Mouse (Mus musculus) telencephalon, adult 2 months (tissue): ENCODE measurements around the gene Camk2g.

Experiments used
- DNase-seq: peaks from one replicate; pipeline ENCODE4 v3.0.0-alpha.2; 2011; ENCODE audit warnings: low read depth, low spot score

Camk2g gene

GRCm38 (mm10) chr14:20785231-20785630 lies 8.7 kb downstream of the Camk2g start:
- no peak for DNase-seq

- DNase-seq: no peak
These were observed 9.2 kb downstream of the Camk2g start for GRCm38 (mm10) chr14:20784708-20785107.

GRCm38 (mm10) chr14:20783526-20783925 lies 10.4 kb downstream of the Camk2g start:
- DNase-seq: no peak

- no peak for DNase-seq
These were observed 11.0 kb downstream of the Camk2g start for GRCm38 (mm10) chr14:20782860-20783259.

- no peak for DNase-seq
These were observed 13.7 kb downstream of the Camk2g start for GRCm38 (mm10) chr14:20780217-20780616.

- no peak for DNase-seq
These were observed 15.4 kb downstream of the Camk2g start for GRCm38 (mm10) chr14:20778496-20778895.

GRCm38 (mm10) chr14:20775661-20776060 lies 18.2 kb downstream of the Camk2g start:
- DNase-seq: no peak

- DNase-seq: no peak
These were observed 20.5 kb downstream of the Camk2g start for GRCm38 (mm10) chr14:20773410-20773809.

GRCm38 (mm10) chr14:20772808-20773207 lies 21.1 kb downstream of the Camk2g start:
- no peak for DNase-seq

- DNase-seq: no peak
These were observed 21.9 kb downstream of the Camk2g start for GRCm38 (mm10) chr14:20771941-20772340.

- no peak for DNase-seq
These were observed 25.3 kb downstream of the Camk2g start for GRCm38 (mm10) chr14:20768581-20768980.

- DNase-seq: no peak
These were observed 26.0 kb downstream of the Camk2g start for GRCm38 (mm10) chr14:20767936-20768335.

- DNase-seq: no peak
These were observed 28.1 kb downstream of the Camk2g start for GRCm38 (mm10) chr14:20765642-20766258.

GRCm38 (mm10) chr14:20764942-20765341 lies 28.9 kb downstream of the Camk2g start:
- no peak for DNase-seq

- DNase-seq: no peak
These were observed 35.0 kb downstream of the Camk2g start for GRCm38 (mm10) chr14:20758768-20759435.

GRCm38 (mm10) chr14:20757370-20757907 lies 36.4 kb downstream of the Camk2g start:
- DNase-seq: no peak

GRCm38 (mm10) chr14:20753792-20754191 lies 40.1 kb downstream of the Camk2g start:
- DNase-seq: no peak

GRCm38 (mm10) chr14:20750503-20750902 lies 43.4 kb downstream of the Camk2g start:
- no peak for DNase-seq

GRCm38 (mm10) chr14:20749494-20750051 lies 44.3 kb downstream of the Camk2g start:
- DNase-seq: no peak

GRCm38 (mm10) chr14:20748388-20748787 lies 45.5 kb downstream of the Camk2g start:
- DNase-seq: no peak

- no peak for DNase-seq
These were observed 47.0 kb downstream of the Camk2g start for GRCm38 (mm10) chr14:20746935-20747334.

GRCm38 (mm10) chr14:20743614-20744013 lies 50.3 kb downstream of the Camk2g start:
- no peak for DNase-seq

GRCm38 (mm10) chr14:20741301-20741700 lies 52.6 kb downstream of the Camk2g start:
- DNase-seq: no peak
